Mouse (Mus musculus): ENCODE data around the gene Pcgf3.

The Pcgf3 gene

DNA sequence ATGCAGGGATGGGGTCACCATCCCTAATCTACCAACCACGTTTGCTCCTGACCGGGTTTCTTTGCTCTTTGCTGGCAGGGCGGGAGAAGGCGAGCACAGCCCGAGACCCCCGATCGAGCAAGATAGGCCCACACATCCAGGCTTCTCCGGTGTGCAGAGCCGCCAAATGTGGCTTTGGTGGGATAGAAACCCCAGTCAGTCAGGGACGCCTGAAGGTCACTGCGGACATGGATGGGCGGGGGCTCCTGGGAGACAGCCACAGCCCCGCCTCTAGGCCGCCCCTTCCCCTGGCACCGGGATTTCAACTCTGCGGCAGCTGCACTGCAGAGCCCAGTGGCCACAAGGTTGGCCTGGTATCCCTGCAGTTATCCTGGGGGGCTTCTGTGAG lies 89.2 kb downstream of the Pcgf3 start:
- DNase-seq (ENCODE audit: low spot score in 2 of 2), result peak in 1 of 2 experiments; percentile 47

DNA sequence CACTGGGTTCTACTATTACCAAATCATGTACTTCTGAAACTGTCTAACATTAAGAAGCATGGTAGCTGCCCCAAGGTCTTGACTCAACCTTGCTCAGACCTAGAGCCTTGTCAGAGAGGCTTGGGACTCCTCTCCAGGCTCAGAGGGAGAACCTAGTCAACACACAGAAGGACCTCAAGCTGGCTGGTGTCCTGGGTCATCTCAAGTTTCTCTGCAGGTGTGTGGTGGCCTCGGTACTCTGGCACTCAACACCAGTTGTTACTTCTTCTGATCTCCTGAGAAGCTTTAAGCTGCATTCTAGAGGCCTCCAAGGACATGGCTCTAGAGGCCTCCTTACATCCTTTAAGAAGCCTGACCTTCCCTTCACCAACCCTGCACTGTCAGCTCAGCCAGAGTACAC lies 93.0 kb downstream of the Pcgf3 start:
- no peak for DNase-seq (ENCODE audit: low spot score in 2 of 2)

Measured in cerebellum, postnatal 4 days (tissue).